Mouse (Mus musculus): ENCODE measurements around the gene Cip2a.

The Cip2a gene

DNA sequence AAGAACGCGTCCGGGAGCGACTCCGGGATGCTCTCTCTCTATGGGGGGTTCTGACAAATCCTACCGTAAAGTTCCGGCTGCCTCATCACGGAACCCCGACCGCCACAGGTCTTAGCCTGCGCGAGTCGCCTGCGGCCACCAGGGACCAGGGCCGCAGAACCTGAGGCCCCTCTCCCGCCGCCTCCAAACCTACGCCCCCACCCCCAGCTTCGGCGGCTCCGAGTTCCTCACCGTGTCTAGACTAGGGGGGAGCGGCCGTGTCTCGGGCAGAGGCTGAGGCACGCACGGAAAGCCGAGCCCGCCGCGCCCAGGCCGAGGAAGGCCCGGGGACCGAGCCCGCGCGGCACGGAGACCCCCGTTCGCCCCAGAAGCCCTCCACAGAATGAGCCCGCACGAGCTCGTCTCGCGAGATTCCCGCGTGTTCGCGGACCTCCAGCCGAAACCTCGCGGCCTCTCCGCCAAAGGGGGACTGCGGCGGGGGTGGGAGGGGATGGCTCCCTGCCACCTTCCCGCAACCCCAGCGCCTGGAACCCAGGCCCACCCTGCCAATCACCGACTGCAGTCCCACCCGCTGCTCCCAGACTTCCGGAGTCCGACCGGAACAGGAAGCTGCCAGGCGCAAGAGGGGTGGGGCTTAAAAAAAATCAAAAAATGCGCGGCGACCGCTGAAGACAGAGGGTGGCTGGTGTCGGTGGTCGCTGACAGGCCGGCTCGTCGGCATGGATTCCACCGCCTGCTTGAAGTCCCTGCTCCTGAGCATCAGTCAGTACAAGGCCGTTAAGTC is at the start of gene Cip2a, which contains the start of gene Dzip3:
TSS of gene Cip2a (plus strand) at position 627 of the 784 bp plus-strand sequence.
TSS of gene Dzip3 (minus strand) at position 607 of the 784 bp plus-strand sequence.
- DNase-seq, result peak; percentile 86 to 87

DNA sequence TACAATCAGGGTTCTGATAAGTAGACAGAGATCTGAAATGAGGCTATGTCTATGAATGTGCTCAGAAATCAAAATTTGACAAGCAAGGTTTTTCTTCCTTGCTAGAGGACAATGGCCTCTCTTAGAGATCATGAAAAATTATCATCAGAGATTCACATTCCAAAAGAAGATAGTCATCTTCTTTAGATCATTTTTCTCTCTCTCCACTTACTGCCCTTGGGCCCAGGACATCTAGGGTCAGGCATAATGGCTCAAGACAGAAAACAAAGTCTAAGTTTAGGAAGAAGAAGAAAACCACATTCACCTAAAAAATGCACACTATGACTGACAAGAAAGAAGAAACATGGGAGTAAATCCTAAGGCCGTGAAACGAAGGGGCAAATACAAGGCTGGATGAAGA is 21.0 kb upstream of the Cip2a start:
- no peak for DNase-seq

DNA sequence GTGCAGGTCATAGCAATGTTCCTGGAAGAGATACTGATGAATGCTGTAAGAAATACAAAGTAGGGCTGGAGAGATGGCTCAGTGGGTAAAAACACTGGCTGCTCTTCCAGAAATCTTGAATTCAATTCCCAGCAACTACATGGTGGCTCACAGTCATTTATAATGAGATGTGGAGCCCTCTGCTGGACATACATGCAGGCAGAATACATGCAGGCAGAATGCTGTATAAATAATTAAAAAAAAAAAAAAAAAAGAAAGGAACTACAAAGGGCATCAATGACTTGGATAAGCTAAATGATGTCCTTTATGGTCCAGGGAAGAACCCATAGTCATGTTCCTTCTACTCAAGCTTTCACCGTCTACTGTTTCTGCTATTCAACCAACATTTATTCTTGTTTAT is 20.4 kb upstream of the Cip2a start:
- DNase-seq, result no peak

DNA sequence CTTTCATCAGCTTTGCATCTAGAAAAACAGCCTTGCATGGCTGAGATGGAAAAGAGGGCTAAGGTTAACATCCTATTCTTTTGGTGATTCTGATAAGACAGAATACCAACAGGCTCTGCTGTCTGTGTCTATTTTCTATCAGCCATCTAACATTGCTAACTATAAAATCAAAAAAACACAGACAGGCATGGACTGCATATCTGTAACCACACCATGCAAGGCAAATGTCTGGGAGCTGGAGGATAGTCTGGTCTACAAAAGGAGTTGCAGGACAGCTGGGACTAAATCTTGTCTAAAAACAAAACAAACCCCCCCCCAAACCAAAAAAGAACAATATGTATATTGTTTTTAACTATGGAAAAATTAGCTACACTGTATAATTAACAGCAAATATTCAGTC is 14.0 kb upstream of the Cip2a start:
- no peak for DNase-seq

DNA sequence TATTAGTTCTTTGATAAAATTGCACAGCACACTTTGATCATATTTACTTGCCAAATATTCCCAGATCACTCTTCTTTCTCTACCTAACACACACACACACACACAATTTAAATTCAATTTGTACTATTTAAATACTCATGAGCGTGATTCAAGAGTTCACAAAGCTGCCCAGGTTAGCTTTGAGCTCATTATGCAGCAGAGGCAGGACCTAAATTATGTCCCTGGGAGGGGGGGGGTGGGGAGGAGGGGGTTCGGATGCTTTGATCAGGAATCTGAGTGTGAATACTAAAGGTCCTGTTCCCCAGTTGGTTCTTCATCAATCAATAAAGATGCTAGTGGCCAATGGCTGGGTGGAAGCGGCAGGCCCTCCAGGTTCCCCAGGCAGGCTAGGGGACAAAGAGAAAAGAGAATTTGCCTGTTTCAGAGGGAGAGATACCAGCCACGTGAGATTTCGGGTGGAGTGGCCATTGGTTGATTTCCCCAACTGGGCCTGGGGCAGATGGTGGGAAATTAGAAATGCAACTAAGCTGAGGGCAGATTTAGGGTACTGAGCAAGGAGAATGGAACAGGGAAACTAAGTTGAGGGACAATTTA is 8.9 kb upstream of the Cip2a start:
- no peak for DNase-seq

DNA sequence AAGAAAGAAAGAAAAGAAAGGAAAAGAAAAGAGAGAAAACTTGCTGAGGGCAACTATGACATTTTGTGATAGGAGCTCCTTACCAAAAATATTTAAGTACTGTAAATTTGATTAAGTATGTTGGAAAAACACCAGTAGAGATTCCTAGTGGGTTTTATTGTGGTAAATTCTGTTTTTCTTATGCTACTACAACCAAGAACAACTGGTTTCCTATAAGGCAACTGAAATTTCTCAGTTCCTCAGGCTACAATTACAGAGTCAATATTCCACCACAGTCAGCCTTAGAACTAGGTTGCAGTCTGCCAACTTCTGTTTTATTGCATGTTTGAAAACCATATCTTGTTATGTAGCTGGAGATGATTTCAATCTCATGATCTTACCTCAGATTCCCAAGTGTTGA is 4.3 kb upstream of the Cip2a start:
- DNase-seq, result no peak

DNA sequence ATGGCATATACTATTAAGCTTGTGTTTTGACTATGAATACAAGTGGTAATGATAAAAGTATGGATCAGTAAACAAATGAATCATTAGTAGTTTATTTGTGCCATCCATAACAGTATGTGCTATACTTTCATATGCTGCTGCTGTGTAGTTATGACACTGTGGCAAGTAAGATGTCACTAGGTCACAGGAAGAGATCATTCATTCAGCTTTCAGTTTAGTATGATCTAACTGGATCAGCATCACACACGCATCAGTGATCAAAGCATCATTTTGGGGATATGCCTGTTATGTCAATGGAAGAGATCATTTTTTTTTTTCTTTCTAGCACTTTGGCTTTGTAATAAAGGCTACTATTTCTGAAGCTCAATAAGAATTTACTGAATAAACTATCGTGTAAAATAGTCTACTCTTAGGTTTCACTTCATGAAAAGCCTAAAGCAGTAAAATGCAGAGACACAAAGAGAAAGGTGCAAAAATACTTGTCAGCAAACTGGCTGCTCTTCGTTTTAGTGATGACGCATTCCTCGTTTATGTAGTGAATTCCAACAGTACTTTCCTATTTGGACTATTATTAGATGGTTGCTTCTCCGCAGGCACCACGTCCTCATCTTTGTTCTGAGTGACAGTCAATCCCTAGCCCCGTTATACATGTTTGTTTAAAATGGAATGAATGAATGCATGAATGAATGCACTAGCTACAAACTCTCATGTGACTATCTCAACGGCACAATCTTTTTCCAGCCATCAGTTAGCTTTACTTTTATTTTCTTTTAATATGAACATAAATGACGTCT is 1.4 kb upstream of the Cip2a start:
- DNase-seq, result peak in 1 of 2 experiments; percentile 22

DNA sequence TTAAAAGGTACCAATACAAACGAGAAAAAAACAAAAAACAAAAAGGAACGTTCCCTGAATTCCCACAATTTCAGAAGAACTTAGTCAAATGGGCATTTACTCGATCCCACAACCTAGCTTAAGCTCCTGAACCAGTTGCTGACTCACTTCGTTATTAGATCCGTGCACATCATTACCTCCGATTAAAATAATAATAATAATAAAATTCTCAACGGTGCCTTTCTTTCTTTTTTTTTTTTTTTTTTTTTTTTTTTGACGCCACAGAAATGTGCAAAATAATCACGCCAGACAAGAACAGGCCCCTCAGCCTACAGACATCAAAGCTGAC is 790 bp upstream of the Cip2a start:
- DNase-seq, result no peak

DNA sequence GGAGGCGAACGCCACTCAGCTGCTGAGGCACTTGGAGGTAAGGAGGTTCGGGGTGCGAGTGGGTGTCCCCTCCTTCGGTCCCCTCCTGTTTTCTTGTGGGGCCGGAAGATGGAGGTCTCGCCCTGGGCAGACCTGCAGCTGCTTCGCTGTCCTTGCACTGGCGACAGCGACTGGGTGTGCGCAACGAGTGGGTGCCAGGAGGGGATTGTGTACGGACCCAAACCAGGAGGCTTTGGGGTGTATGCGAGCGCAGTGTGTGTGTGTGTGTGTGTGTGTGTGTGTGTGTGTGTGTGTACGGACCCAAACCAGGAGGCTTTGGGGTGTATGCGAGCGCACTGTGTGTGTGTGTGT is 333 bp downstream of the Cip2a start:
- no peak for DNase-seq

DNA sequence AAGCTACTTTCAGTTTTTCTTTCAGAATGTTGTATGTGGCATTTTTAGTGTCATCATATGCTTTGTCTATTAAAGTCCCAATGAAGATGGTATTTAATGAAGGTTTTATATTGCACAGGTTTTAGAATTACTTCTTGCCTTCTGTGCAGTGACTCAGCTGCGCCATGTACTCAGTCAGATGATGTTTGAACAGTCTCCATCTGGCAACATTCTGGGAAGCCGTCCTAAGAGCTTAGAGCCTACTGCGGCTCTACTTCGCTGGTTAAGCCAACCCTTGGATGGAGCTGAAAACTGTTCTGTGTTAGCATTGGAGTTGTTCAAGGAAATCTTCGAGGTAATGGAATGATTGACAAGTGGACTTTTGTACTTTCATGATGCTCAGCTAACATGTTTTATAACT is 10.2 kb downstream of the Cip2a start:
- no peak for DNase-seq

DNA sequence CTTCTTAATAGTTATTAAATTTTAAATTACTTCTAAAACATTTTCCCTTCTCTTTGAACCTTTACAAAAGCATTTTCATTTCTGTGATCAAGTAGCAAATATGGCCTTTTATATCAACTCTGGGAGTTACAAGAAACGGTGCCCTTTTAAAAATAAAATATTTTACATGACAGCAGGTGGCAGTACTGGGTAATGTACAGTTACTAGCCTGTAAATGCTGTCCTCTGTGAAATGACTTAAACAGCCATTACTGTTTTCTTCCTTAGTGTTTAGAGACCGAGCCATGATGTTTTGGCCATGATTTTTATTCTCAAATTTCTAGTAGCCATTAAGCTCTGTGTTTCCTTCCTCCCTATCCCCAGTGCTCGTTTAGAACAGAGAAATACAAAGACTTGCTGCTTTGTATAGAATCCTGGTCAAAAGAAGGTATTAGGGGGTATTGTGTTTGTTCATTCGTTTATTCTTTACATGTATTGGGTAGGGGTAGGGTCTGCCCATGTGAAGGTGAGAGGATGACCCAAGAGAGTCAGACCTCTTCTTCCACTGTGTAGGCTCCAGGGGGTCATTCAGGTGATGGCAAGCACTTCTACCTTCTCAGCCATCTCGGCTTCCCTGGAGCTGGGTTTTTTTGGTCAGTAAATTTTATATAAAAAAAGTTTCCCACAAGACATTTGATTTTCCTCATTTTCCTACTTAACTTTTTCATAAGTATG is 22.8 kb downstream of the Cip2a start:
- no peak for DNase-seq

DNA sequence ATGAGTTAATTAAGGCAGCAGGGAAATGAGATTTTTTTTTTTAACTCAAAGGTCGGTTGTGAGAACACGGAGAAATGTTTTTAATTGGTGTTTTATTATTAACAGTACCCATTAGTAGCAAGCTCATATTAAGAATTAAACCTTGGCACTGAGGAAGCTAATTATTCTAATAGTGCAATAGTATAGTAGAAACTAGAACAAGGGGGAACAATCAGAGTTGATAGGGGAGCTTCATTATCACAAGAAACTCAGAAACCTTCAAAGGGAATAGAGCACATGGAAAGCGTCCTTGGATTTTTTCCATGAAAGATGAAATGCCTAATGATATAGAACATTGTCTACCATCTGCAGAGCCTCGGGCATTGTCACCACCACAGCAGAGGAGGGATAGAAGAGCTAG is 41.9 kb downstream of the Cip2a start:
- no peak for DNase-seq

DNA sequence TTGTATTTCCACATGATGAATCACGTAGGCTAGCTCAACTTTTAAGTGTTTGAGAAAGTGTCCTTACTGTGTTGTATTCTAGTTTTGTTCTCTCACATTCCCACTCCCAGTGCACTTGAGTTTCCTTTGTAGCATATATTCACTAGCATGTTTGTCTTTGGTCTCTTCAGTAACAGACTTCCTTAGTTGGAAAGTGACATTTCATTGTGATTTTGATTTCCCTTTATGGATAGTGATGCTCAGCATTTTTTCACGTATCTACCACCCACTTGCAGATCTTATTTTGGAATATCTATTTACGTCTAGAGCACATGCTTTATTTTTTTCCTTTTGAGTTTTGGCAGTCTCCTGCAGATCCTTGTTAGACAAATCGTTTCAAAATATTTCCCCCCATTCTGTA is 43.8 kb downstream of the Cip2a start:
- DNase-seq, result no peak

DNA sequence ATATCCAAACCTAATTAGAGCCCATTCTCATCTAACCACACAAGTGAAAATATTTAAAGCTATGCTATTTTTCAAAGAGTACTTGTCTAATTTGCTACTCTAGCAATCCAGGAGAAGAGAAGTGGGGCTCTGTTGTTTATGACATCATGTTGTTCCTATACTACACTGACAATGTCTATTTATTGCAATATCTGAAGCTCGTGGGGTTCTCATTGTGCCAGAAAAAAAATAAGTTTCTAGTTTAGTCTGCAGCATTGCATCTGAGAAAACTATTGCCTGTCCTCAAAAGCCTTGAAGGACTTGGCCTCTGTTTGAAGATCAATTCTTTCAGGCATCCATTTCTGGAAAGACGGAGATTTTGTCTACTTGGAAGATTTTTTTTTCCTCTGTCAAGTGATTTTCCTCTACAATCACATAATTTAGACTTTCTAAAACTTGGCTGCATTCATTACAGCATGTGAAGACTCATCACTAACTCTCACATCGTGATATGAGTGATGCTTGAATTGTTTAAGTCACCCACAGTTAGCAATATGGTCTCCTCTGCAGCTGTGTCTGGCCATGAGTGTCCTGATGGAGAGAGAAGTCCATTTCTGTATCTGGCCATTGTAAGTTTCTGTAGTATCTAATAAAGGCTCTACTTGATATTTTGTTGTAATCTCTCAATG is 46.7 kb downstream of the Cip2a start:
- DNase-seq, result no peak

DNA sequence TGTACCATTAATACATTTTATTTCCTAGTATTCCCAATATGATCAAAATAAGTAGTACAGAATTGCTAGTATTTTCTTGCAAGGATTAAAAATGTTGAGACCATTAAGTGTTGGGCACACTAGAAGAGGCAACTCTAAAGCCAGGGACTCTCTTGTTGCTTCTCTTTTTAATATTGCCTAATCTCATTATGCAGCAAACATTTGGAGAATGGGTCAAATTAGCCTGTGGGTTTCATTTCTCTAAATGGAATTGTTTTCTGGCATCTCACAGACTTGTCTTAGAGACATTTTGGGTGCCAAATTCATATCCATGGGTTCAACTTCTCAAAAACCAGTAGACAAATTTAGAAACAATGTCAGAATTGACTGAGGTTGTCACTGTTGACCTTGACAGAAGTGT is 55.2 kb downstream of the Cip2a start:
- no peak for DNase-seq

DNA sequence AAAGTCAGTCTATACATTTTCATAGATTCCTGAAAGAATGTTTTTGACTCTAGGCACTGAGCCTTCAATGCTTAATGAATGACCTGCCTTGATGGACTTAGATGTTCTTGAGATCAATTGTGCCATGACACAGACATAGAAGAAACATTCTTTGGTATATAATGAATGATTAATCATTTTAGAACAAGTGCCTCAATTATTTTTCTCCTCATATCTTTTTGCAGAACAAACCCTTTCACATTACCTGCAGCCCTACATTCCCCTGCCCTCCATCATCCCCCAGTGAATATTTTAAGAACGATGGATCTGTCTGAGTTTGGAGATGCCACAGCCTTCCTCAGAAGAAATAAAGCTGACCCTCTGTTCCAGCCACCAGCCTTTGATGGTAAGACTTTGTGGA is 63.2 kb downstream of the Cip2a start, which contains the start of gene Myh15:
TSS of gene Myh15 (plus strand) at position 301 of the 400 bp plus-strand sequence.
- DNase-seq, result no peak

All from cerebellum, adult 18-20 months (tissue).